Mouse (Mus musculus): ENCODE data around the gene Cfap61.

Gene Cfap61

DNA sequence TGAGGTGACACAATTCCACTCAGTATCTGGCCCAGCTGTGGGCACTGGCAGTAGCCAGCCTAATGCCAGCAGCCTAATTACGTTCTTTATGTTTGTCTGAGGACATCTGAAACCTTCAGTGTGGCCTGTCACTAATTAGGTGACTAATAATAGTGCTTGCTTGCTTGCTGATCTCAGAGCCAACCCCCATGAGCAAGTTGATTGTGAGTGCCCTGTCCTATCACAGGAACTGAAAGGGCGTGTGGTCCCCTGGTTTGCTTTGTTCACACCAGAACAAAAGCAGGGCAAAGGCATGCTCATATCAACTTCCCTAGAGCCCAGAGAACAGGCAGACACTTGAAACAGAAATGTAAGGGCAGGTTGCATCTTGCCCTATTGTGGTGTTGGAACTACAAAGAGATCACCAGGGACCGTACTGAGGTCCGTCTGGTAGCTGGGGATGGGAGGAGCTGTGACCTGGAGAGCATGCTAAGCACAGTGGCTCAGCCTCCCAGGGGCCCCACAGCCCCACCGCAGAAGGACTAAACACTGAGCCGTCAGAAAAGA, 148.8 kb downstream of the Cfap61 start:
- no peak for DNase-seq (ENCODE audit: low read depth, low spot score)

DNA sequence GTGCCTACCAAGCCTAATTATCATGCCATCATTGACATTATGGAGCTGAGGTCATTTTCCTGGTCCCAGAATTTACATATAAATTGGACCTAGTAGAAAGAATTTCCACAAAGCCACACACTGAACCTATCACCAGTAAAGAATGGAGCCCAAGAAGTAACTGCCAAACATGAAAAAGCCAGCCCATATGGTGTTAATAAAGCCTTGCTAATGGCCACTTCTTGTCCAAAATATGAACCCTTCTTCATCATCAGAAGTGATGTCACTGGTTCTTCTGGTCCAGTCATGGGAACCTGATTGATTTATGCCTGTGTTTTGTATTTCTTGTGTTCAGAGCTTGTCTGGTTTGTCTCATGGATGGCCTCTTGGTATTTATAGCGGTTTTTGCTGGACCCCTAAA, 152.8 kb downstream of the Cfap61 start:
- DNase-seq (ENCODE audit: low read depth, low spot score) = no peak

DNA sequence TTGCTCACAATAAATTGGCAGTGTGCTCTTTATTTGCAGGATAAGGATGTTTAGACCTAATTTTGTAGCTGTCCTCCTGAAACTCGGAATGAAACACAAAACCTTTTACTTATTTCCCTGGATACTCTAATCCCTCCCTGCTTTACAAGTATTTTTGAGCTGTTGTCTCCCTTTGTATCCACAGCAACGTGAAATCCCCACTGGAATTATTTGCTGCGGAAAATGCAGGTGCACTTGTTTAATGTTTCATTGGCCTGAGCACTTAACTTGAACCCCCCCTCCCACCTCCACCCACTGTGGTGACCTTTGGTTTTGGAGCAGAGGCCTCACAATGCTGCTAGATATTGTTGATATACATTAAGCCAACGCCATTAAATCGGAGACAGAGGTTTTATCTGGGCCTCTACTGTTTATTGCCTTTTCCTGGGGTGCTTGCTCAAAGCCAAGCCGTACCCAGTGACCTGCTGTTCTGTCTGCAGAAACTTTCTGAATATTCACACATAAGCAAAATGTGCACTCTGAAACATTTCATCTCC, 154.6 kb downstream of the Cfap61 start:
- DNase-seq (ENCODE audit: low read depth, low spot score) = no peak

DNA sequence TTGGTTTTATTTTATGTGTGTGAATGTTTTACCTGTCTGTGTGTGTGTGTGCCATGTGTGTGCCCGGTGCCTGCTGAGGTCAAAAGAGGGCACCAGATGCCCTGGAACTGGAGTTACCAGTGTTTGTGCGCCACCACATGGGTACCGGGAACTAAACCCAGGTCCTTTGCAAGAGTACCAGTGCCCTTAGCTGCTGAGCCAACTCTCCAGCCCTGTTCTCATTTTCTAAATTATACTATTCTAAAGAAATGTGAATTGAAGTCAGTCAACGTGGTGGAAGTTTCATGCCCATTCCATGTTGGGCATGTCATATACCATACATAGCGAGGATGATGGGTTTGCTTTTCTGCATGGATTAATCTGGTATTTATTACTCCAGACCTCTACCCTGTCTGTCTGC, 162.9 kb downstream of the Cfap61 start:
- no peak for DNase-seq (ENCODE audit: low read depth, low spot score)

DNA sequence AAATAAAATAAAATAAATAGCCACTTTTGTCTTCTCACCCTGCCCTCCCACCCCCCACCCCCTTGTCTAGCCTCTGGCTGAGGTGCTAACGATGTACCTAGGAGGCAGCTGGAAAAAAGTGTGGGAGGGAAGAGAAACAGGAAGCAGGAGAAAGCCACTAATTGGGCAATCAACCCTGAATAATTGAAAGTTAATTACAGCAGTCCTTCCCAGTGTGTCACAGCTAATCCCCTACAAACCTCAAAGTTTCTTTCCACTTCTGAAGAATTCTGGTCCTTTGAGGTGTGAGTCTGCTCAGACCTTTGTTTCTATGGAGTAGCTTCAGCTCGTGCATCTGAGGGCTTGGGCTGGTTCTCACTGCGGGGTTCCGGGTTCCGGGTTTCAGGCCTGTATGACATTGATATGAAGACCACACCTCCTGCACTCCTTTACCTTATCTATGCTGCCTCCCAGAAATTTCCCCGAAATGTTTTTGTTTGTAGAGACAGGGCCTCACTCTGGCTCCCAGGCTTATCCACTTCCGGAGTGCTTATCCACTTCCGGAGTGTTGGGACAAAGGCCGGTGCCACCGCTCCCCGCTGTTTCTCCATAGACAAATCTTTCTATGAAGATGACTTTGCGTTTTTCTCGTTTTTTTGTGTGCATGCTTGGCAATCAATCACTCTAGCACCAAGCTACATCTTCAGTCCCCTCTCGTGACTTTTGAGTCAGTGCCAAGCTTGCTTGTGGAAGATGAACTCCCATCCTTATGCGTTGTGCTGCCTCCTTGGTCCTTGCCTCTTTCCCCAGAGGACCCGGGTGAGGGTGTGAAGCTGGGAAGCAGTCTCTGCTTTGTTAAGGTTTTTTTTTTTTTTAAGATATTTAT, 164.5 kb downstream of the Cfap61 start:
- peak; percentile 61 for DNase-seq (ENCODE audit: low read depth, low spot score)

DNA sequence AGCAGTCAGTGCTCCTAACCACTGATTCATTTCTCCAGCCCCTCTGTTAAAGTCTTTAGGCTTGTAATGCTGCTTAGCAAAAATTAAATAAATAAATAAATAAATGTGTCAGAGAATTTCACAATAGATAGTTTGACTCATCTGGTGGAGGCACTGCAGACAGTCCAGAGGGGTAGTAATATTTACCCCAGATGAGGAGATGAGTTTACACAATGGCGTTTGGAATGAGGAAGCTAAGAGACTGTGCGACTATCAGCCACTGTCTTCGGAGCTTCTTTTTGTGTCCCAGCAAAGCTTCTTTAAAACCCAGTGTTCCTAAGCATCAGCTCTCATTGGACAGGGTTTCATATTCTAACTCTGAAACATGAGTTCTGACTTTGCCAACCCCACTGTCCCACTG, 165.3 kb downstream of the Cfap61 start:
- DNase-seq (ENCODE audit: low read depth, low spot score) = no peak

DNA sequence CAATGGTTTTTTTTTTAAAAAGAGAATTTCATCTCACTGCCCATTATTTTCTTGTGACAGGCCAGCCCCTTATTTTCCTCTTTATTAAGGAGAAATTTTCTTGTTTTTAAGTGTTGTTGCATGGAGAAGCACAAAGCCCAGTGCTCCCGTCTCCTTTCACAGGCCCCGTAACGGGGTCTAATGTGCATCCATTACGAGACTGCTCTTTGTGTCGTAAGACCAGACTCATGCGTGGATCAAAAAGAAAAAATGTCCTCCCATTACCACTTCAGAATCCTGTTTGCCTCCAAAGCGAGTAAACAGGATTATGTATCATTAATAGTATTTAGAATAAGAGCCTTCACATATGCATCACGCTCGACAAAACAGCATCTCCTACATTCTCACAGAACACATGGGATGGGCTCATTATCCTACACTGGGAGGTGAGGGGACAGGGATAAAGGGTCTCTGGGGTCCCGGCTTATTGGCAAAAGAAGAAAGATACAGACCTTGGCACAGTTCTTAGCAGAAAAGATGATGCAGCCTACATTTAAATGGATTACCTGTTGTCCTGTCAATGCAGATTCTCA, 166.0 kb downstream of the Cfap61 start:
- DNase-seq (ENCODE audit: low read depth, low spot score) = no peak

GRCm38 (mm10) chr2:146102600-146102999, 168.0 kb downstream of the Cfap61 start:
- no peak for DNase-seq (ENCODE audit: low read depth, low spot score)

DNA sequence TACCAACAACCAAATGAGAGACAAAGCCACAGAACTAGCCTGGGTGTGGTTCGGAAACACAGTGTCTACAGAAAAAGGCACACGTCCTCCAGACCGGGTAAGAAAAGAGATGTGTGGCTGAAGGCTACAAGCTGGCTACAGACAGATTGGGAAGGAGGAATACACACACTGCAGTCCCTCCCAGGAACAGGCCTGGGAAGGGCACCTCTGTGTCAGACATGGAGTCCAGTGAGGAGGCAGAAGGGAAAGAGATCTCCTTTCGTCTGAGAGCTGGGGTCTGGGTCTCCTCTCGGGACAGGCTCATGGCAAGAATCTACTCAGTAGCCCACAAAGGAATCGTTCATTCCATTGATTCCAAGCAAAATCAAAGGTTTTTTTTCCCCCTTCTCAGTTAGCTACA, 170.8 kb downstream of the Cfap61 start:
- DNase-seq (ENCODE audit: low read depth, low spot score) = no peak

- no peak for DNase-seq (ENCODE audit: low read depth, low spot score)
Measured at GRCm38 (mm10) chr2:146107980-146108379, 173.4 kb downstream of the Cfap61 start.

DNA sequence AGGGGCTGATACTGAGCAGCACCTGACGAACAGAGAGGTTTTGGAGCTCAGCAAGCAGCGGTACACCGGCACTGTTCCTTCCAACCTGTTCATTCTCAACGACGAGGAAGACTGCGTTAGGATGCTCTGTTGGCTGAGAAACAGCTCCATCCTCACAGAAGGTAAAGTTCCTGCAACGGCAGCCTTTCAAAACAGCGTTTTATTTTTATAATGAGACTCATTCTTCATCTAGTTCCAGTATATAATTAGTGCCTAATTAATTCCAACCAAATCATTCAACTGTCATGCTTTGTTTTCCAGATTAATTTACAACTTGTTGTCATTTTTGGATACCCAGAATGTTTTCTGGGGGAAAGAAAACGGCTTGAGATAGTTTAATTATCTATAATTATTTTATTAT, 175.3 kb downstream of the Cfap61 start:
- DNase-seq (ENCODE audit: low read depth, low spot score) = no peak

GRCm38 (mm10) chr2:146116282-146116681, 181.7 kb downstream of the Cfap61 start:
- no peak for DNase-seq (ENCODE audit: low read depth, low spot score)

DNA sequence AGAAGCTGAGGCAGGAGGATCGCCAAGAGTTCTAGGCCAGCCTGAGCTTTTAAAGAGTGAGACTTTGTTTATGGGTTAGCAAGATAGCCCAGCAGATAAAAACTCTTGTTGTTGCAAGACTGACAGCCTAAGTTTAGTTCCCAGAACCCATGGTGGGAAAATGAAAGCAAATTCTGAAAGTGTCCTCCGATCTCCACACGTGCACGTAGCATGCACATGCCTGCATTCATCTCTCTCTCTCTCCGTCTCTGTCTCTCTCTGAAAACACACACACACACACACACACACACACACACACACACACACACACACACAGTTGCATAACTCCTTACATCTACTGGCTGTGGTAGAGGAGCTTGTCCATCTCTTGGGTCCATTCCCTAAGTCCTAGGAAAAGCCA, 182.1 kb downstream of the Cfap61 start:
- DNase-seq (ENCODE audit: low read depth, low spot score) = no peak

DNA sequence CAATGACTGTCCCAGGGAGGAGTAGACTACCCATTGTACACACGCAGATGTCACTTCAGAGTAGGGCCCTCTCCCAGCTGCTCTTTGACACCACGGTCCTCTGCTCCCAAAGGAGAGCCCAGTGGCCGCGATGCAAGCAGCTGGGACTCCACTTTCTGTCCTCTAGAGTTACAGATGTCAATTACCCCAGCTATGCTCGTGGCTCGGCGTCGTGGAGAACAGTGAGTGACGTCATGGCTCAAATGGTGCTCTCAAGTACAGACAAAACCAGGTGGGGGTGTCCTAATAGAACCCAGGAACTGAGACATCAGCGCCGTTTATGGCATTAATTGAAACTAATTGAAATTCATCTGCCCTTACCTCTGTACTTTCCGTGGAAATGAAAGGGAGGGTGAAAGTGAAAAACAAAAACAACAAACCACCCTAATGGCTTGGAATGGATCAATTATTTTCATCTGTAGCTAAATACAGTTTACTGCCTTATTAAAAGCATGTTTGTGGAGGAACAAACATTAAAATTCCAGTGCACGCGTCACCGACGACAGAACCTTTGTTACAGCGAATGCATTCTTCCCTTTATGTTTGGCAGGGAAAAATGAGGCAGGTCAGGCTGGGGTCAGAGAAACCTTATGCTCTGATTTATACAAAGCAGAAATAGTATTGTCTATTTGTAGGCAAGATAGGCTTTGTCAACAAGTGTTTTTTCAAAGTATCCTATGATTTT, 182.8 kb downstream of the Cfap61 start:
- DNase-seq (ENCODE audit: low read depth, low spot score) = no peak

GRCm38 (mm10) chr2:146117915-146118403, 183.4 kb downstream of the Cfap61 start:
- DNase-seq (ENCODE audit: low read depth, low spot score) = no peak

DNA sequence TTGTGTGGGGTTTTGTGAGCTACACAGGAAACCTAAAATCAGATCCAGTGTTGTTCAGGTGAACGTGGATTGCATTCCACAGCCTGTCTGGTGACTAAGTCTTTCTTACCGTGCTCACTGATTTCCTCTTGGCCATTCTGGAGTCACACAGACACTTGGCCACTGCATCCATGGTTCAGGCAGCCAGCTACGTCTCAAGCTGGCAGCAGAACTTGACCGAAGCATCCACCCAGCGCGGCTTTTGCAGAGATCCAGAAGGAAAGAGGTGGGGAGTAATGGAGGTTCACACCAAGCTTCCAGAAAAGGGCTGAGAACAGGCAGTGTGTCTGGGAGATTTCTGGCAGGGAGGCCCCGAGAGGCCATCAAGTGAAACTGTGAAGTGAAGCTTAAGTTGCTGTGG, 187.0 kb downstream of the Cfap61 start:
- DNase-seq (ENCODE audit: low read depth, low spot score) = no peak

DNA sequence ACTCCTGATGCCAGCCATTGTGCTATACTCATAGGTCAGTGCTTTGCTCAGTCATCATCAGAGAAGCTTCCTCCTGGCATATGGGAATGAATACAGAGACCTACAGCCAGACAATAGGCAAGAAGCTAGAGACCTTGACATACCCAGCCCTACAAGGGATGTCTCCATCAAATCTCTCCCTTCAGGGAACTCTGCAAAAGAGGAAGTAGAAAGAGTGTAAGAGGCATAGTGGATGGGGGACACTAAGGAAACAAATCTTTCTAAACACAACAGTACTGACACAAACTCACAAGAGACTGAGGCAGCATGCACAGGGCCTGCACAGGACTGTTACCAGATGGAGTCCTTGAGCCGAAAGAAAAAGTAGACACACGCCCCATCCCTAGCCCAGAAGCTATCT, 190.5 kb downstream of the Cfap61 start:
- no peak for DNase-seq (ENCODE audit: low read depth, low spot score)

- DNase-seq (ENCODE audit: low read depth, low spot score) = no peak
Measured at GRCm38 (mm10) chr2:146128622-146129021, 194.0 kb downstream of the Cfap61 start.

GRCm38 (mm10) chr2:146130514-146130913, 195.9 kb downstream of the Cfap61 start:
- no peak for DNase-seq (ENCODE audit: low read depth, low spot score)

GRCm38 (mm10) chr2:146134275-146134674, 199.7 kb downstream of the Cfap61 start:
- DNase-seq (ENCODE audit: low read depth, low spot score) = no peak

- no peak for DNase-seq (ENCODE audit: low read depth, low spot score)
Measured at GRCm38 (mm10) chr2:146140711-146141110, 206.1 kb downstream of the Cfap61 start.

GRCm38 (mm10) chr2:146147306-146147705, 212.7 kb downstream of the Cfap61 start:
- DNase-seq (ENCODE audit: low read depth, low spot score) = no peak

All from R1 (cell line).